Mouse (Mus musculus) neural tube, embryonic 14.5 days (tissue): ENCODE measurements around the gene Actg2. TPM values are rescaled to one million over a fixed set of nuclear protein-coding genes. Genes with fewer than 3 reads are reported as not detected.

Experiments
- ATAC-seq: fragments of 200-750 bp; cut with Nextera tagmentation; 2 replicates; pipeline ENCODE4 v1.8.0; 2017; ENCODE audit warnings: low read depth, mild to moderate bottlenecking, moderate TSS enrichment, moderate library complexity
- H3K27ac ChIP-seq: fragments of 300-500 bp; sonication (generic); 2 replicates; pipeline ENCODE4 v1.5.1; 2014; ENCODE audit warnings: low read depth, mild to moderate bottlenecking, control low read depth, low read length, moderate library complexity, mixed read lengths
- H3K27me3 ChIP-seq: fragments of 300-500 bp; sonication (generic); 2 replicates; pipeline ENCODE4 v1.6.1; 2014; ENCODE audit warnings: low read length; ENCODE audit not compliant: control insufficient read depth, insufficient read depth
- H3K36me3 ChIP-seq: fragments of 300-500 bp; sonication (generic); 2 replicates; pipeline ENCODE4 v1.6.1; 2014; ENCODE audit warnings: low read length, mixed read lengths; ENCODE audit not compliant: control insufficient read depth, insufficient read depth
- H3K4me1 ChIP-seq: fragments of 300-500 bp; sonication (generic); 2 replicates; pipeline ENCODE4 v1.6.1; 2014; ENCODE audit warnings: low read length; ENCODE audit not compliant: control insufficient read depth, insufficient read depth
- H3K4me2 ChIP-seq: fragments of 300-500 bp; sonication (generic); 2 replicates; pipeline ENCODE4 v1.6.1; 2014; ENCODE audit warnings: mild to moderate bottlenecking, low read depth, low read length, control low read depth
- H3K4me3 ChIP-seq: fragments of 300-500 bp; sonication (generic); 2 replicates; pipeline ENCODE4 v1.5.1; 2014; ENCODE audit warnings: low read depth, low read length, control low read depth, mixed read lengths
- H3K9ac ChIP-seq: fragments of 300-500 bp; sonication (generic); replicated peaks from 2 replicates; pipeline ENCODE4 v1.6.1; 2014; ENCODE audit warnings: low read depth, mild to moderate bottlenecking, control low read depth, low read length, mixed read lengths
- H3K9me3 ChIP-seq: fragments of 300-500 bp; sonication (generic); 2 replicates; pipeline ENCODE4 v1.6.1; 2016; ENCODE audit warnings: low read length; ENCODE audit not compliant: control insufficient read depth
- WGBS: fragments of 180-500 bp; shearing (Covaris S2); extraction: QIAGEN DNeasy Blood & Tissue Kit; methylation state at CpG from one replicate; pipeline ENCODE4 v1.1.7; 2014; 5-methylcytosine and 5-hydroxymethylcytosine counted together
- polyA plus RNA-seq: library from polyadenylated mRNA; unstranded; fragments of >200 nt; fragmentation: Nextera tagmentation; extraction: Ambion mirVana; gene quantifications from 2 replicates; pipeline ENCODE4 v1.2.1, GENCODE M21; 2014

Actg2 gene
- polyA plus RNA-seq, 1 experiment from 2014 or later = 0.80 TPM

DNA sequence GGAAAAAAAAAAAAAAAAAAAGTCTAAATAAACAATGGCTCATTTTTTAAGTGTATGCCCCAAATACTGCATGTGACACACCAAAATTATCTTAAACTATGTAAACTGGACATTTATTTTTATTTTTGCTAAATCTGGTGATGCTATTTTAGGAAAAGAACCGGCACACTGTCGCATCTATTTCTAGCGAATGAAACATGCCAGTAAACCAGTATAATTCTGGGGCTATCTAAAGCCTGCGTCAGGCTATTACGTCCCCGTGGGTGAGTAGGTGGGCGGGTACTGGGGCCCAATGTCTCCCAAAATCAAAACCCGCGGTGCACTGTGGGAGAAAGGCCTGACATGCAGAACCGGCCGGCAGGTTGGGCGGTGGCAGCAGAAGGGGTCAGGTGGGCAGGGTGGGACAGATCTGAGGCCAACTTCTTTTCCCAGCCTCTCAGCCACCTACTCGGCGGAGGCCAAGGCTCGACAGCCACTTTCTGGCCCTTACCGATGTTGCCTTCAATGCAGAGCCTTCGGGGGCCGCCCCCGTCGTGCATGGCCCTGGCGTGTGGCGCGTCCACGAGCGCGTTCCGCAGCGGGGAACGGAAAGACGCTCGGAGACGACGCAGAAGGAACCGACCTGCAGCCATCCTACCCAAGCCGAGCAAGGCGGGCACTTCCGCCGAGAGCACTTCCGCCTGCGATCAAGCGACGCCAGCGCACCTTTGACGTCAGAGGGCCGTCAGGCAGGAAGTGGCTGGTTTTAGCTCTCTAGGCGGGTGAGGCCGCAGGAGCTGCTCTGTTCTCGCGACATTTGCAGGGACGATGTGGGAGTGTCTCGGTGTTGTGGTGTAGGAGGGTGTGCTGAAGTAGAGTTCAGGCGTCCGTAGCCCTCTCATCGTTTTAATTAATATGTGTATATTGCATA, 29.6 kb downstream of the Actg2 start, which contains the start of gene Dguok:
Gene Dguok (minus strand): TSS at position 712 of the 910 bp plus-strand sequence.
- H3K27me3 ChIP-seq = no peaks in the 10 kb centered on the region
- peak; percentile 99 for ATAC-seq
- H3K4me1 ChIP-seq = peaks cover 14% of the 10 kb centered on the region
- peak within 1 kb of the TSS; percentile 90 for H3K27ac ChIP-seq
- peak within 1 kb of the TSS; percentile 75 for H3K9ac ChIP-seq
- no peaks in the 10 kb centered on the region for H3K9me3 ChIP-seq
- H3K36me3 ChIP-seq = no peaks in the 10 kb centered on the region
- peak within 1 kb of the TSS; percentile 64 for H3K4me3 ChIP-seq
- under 1% methylated on average over 54 of the region's 54 CpGs for whole genome bisulfite sequencing
- H3K4me2 ChIP-seq = peak within 1 kb of the TSS; percentile 83

DNA sequence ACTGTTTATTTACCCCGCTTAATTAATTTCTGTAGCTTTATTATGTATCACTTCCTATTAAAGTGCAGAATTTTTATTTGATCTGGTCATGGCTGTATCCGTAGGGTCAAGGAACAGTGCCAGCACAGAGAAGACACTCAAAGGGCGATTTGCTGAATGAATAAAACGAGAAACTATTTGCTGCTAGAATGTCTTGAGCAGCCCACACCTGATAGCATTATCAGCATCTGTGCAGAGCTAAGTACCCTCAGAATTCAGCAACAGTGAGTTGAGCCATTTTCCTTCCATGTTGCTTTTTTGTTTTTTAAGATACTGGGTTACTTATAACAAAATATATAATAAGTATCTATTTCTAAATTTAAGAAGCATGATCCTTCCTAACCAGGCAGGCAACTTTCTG, 30.5 kb downstream of the Actg2 start:
- H3K36me3 ChIP-seq = no peaks in the 10 kb centered on the region
- no peak overlapping the region for H3K9ac ChIP-seq
- WGBS = 95% methylated on average over 4 of the region's 4 CpGs
- peak overlapping the region; percentile 64 for H3K4me3 ChIP-seq
- ATAC-seq = no peak
- peaks cover 14% of the 10 kb centered on the region for H3K4me1 ChIP-seq
- H3K27ac ChIP-seq = no peak overlapping the region
- H3K27me3 ChIP-seq = no peaks in the 10 kb centered on the region
- H3K4me2 ChIP-seq = peak overlapping the region; percentile 83
- no peaks in the 10 kb centered on the region for H3K9me3 ChIP-seq

DNA sequence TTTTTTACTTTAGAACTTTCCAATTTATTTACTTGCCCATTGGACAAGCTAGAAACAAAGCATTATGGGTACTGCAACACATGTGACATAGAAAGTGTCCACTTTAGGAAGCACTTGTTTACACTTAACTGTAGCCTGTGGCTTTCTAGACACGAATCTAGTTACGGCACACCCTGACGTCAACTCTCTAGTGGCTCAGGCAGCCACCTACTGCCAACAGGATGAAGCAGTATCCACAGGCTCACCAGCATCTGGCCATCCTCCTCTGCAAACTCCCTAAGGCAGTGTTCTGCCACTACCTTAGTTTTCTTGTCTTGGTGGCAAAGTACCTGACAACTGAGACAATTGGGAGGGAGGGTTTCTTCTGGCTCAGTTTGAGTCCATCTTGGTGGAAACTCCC, 32.7 kb downstream of the Actg2 start:
- WGBS = 85% methylated on average over 3 of the region's 3 CpGs
- ATAC-seq = no peak
- Histone ChIP-seq H3K27ac (no peak overlapping the region), H3K27me3 (no peaks in the 10 kb centered on the region), H3K36me3 (no peaks in the 10 kb centered on the region), H3K4me2 (no peak overlapping the region), H3K9me3 (no peaks in the 10 kb centered on the region), H3K4me1 (peaks cover 14% of the 10 kb centered on the region), H3K9ac (no peak overlapping the region), H3K4me3 (no peak overlapping the region)

DNA sequence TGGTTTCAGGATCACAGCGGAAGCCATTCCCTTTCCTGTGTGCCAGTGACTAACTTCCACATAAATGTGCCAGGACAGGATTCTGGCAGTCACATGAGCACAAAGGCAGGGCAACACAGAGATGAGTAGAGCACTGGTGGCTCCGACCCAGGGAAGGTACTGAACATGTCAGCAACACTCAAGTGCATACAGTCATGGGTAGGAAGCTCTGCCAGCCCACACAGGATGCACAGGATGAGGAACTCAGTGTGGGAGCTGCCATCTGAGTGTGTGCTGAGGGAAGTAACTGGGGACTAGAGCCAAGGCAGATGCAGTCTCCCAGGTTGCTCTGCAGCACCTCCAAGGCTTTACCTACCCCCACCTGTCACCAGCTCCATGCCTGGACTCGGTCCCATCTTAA, 33.4 kb downstream of the Actg2 start:
- Histone ChIP-seq H3K4me2 (no peak overlapping the region), H3K4me3 (no peak overlapping the region), H3K4me1 (peaks cover 14% of the 10 kb centered on the region), H3K27me3 (no peaks in the 10 kb centered on the region), H3K36me3 (no peaks in the 10 kb centered on the region), H3K9me3 (no peaks in the 10 kb centered on the region), H3K9ac (no peak overlapping the region), H3K27ac (no peak overlapping the region)
- no peak for ATAC-seq
- WGBS = 92% methylated on average over 3 of the region's 3 CpGs

DNA sequence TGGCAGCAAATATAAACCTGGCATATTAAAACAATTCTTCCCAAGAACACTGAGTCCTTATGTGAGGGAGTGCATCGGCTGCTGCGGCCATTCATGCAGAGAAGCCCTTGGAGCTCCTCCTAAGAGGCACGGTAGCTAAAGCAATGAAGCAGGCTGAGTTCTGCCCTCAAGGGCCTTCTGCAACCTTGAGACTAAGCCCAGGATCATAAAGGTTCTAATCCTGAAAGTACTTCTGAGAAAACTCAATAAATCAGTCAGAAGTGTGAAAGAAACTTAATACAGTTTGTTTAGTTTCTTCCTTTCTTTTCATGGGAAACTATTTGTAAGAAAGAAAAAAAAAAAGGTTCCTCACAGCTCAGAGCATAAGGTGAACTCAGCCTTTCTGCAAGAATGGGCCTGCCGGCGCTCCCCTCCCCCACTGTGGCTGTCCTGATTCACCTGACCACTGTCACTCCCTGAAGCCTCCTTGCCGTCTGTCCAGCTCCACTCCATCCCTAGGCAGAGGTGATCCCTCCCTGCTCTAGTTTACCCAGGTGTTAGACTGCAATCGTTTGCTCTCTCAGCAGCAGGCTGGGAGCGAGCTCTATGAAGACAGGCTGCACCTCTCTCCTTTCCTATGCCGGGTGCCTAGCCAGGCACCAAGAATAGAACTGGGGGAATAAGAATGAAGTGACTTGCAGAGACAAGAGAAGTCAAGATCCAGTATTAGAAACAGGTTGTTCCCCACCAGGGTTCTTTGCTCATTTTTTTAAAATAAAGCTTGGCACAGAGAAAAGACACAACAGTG, 34.3 kb downstream of the Actg2 start:
- Histone ChIP-seq H3K9me3 (no peaks in the 10 kb centered on the region), H3K4me1 (peaks cover 9% of the 10 kb centered on the region), H3K27me3 (no peaks in the 10 kb centered on the region), H3K36me3 (no peaks in the 10 kb centered on the region), H3K9ac (no peak overlapping the region), H3K4me2 (no peak overlapping the region), H3K27ac (no peak overlapping the region), H3K4me3 (no peak overlapping the region)
- WGBS = 67% methylated on average over 9 of the region's 9 CpGs
- no peak for ATAC-seq

DNA sequence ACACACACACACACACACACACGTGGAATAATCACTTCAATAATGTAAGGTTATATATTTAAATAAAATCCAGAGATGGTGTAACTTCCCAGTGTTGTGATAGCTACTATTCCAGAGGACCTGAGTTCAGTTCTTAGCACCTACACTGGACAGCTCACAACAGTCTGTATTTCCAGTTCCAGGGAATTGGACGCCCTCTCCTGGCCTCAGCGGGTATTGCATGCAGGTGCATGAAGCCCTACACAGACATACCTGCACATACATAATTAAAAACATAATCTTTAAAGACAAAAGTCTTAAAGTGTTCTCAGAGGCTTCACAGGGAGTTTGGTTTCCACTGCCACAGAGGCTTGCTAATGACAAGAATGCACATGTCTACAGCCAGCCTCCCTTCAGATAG, 35.6 kb downstream of the Actg2 start:
- H3K4me1 ChIP-seq = peaks cover 3% of the 10 kb centered on the region
- H3K9ac ChIP-seq = no peak overlapping the region
- no peak overlapping the region for H3K4me3 ChIP-seq
- WGBS = 66% methylated on average over 3 of the region's 3 CpGs
- H3K36me3 ChIP-seq = no peaks in the 10 kb centered on the region
- no peak overlapping the region for H3K4me2 ChIP-seq
- H3K9me3 ChIP-seq = no peaks in the 10 kb centered on the region
- no peak overlapping the region for H3K27ac ChIP-seq
- ATAC-seq = no peak
- no peaks in the 10 kb centered on the region for H3K27me3 ChIP-seq

DNA sequence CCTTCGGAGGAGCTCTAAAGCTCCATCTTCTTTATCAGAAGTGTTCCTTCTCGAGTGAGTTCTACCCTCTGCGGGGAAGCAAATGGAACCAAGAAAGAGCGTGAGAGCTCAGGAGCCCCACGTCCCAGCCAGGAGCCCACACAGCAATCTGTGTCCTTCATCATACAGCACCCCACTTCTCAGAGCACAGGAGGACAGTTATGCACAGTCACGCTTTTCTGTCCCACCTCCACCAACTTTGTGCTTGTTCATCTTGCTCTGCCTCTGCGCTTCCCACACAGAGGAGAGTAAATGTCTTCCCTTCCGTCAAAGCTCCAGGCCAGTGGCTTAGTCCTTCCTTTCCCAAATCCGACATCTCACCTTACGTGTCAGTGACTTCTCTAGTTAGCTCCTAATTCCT, 37.0 kb downstream of the Actg2 start:
- H3K36me3 ChIP-seq = 0 out of 2 replicates have a peak, but pooled peaks cover 2% of the 10 kb centered on the region
- H3K4me3 ChIP-seq = no peak overlapping the region
- H3K9ac ChIP-seq = no peak overlapping the region
- 95% methylated on average over 10 of the region's 10 CpGs for WGBS
- H3K4me1 ChIP-seq = no peaks in the 10 kb centered on the region
- no peak for ATAC-seq
- no peak overlapping the region for H3K4me2 ChIP-seq
- no peak overlapping the region for H3K27ac ChIP-seq
- H3K27me3 ChIP-seq = no peaks in the 10 kb centered on the region
- no peaks in the 10 kb centered on the region for H3K9me3 ChIP-seq

DNA sequence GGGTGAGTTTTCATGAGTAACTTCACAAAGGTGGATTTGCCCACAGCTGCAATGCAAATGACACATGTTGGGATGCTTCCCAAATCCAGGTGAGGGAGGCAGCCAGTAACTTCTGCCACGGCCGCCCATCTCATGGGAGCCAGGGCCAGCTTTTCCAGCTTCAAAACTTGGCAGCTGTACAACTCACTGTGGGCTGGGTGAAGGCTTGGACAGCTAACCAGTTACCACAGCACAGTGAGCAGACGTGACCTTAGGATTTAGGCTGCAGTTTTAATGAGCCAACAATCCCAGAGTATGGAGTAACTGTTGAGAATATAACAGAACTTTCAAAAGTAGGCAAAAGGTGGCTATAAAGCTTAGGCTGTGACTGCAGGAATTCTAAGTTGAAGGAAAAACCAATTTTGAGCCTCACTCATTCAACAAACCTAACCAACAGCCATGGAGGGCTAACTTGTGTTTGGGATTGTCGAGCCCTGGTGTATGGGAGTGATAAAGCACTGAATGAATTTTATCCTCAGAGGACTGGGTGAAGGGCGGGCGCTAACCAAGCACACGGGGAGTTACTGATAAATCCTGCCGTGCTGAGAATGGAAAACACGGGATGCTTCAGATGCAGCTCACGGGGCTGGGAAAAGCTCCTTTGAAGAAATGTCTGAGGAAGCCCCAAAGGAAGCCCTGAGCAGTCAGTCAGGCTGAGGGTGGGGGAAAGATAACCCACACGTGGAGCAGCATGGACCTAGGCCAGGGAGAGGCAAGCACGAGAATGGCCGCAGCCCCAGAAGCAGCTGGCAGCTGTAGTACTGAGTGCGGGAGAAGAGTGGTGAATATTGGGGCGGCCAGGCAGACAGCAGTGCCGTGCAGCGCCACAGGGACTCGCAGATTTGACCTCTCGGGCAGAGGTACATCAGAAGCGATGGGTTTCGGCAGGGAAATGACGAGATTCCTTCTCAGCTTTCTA, 39.0 kb downstream of the Actg2 start:
- H3K36me3 ChIP-seq = peaks cover 11% of the 10 kb centered on the region; the same call in 1 of the 2 replicates
- H3K27me3 ChIP-seq = no peaks in the 10 kb centered on the region
- no peak overlapping the region for H3K4me2 ChIP-seq
- H3K4me1 ChIP-seq = no peaks in the 10 kb centered on the region
- no peak overlapping the region for H3K4me3 ChIP-seq
- H3K9ac ChIP-seq = no peak overlapping the region
- H3K27ac ChIP-seq = no peak overlapping the region
- no peaks in the 10 kb centered on the region for H3K9me3 ChIP-seq
- WGBS = 88% methylated on average over 22 of the region's 22 CpGs
- no peak for ATAC-seq
